Mouse (Mus musculus) layer of hippocampus, postnatal 36 days (tissue): Measurements from ENCODE around the gene Clstn2. TPM values are rescaled to one million over a fixed set of nuclear protein-coding genes. Genes with fewer than 3 reads are reported as not detected.

Experiments used
- DNase-seq, 2 experiments: peaks; one replicate each; pipeline ENCODE4 v3.0.0; 2022
- total RNA-seq, 2 experiments: library from RNA; stranded (reverse); gene quantifications; 2 replicates each; pipeline ENCODE4 v1.2.3; 2021

Gene Clstn2
- total RNA-seq, 2 experiments from 2014 or later: 152 to 154 TPM

DNA sequence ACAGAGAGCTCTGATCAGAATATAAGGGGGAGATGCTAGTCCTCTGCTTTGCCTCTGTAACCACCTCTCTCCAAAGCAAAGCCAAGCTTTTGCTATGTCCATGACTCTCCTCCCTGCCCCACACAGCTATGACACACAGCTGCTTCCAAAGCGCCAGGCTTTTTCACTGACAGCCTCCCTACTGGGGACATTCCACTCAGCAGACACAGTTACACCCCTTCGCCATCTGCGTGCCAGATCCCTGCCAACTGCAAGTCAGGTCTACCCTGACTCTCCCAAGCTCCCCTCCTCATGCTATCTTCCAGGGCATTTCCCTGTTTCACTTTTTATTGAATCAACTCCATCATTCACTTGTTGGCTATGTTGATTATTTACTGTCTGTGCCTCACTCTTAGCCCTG, 259.1 kb downstream of the Clstn2 start:
- DNase-seq: peak; percentile 37 to 49

DNA sequence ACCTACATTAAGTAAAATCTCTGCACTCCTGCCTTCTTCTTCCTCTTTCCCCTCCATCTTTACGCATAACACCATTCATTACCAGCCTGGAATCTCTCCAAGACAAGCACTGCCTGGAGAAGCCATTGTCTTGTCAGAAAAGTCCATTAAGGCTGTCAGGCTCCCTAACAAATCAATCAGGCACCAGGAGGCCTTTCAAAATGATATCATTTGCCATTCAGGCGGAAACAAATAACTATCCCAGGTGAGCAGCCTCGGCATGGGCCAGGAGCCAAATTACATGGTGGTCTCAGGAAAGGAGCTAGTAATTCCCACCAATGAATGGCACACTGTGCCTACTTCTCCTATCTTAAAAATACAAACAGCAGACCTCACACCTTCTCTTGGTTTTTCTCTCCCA, 260.6 kb downstream of the Clstn2 start:
- DNase-seq: no peak

GRCm38 (mm10) chr9:97769331-97769730, 263.6 kb downstream of the Clstn2 start:
- no peak for DNase-seq

DNA sequence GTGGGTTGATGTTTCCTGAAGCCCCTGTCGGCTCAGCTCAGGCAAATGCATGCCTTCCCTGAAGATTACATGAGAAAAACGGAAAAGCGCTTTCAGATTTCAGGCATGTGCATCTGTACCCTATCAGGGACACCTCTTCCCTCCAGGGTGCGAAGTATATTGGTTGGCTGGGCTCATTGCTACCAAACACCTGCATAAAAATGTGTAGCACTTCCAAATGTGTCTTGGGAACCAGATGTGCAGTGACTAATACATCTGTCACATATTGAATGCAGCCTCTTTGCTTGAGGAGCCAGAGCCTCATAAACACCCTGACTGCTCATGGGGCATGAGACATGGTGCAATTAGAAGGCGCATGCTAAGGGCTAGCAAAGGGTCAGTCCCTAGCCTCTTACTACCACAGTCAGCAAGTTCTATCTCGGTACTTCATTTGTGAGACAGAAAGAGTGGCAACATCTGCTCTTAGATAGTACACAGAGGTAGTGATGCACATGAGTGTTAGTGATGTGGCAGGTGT, 267.7 kb downstream of the Clstn2 start:
- no peak for DNase-seq

- no peak for DNase-seq
Measured at GRCm38 (mm10) chr9:97763048-97763447, 269.9 kb downstream of the Clstn2 start.

GRCm38 (mm10) chr9:97755599-97756270, 277.2 kb downstream of the Clstn2 start:
- no peak for DNase-seq

GRCm38 (mm10) chr9:97753715-97754114, 279.3 kb downstream of the Clstn2 start:
- DNase-seq: no peak

- DNase-seq: no peak
Measured at GRCm38 (mm10) chr9:97746574-97746973, 286.4 kb downstream of the Clstn2 start.

GRCm38 (mm10) chr9:97727715-97728486, 305.1 kb downstream of the Clstn2 start:
- no peak for DNase-seq

- no peak for DNase-seq
Measured at GRCm38 (mm10) chr9:97717728-97718127, 315.3 kb downstream of the Clstn2 start.

DNA sequence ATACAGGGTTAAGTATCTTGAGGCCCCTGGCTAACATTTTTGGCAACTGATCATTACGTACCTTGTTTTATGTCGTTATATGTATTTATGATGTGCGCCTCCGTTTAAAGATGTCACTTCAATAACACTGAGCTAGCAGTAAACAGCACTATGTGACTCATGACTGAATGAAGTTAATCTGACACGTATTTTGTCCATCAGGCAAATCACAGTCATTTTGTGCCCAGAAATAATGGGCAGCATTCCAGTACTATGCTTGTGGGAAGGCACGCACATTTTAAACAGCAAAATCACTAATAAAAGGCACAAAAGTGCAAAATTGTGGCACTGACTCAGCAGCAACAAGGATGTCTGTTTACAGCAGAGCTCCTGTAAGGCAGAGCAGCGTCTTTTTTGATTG, 316.0 kb downstream of the Clstn2 start:
- DNase-seq: peak in 1 of 2 experiments; percentile 49

DNA sequence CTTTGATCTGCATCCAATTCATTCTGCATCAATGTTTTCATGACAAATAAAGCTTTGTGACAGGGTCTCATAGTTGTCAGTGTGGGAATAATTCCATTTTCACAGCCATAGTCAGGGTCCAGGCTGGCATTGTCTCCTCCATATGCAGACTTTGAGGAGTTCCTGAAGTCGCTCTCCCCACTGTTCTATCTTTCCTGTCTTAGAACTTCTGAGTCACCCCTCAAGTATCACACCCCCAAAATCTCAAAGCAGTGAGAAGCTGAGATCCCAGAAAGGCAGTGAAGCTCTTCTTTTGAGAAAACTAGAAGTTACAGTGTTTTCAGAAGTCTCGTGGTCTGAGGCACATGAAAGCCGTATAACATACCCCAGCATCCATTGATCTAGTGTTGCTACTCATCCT, 320.1 kb downstream of the Clstn2 start:
- DNase-seq: no peak

DNA sequence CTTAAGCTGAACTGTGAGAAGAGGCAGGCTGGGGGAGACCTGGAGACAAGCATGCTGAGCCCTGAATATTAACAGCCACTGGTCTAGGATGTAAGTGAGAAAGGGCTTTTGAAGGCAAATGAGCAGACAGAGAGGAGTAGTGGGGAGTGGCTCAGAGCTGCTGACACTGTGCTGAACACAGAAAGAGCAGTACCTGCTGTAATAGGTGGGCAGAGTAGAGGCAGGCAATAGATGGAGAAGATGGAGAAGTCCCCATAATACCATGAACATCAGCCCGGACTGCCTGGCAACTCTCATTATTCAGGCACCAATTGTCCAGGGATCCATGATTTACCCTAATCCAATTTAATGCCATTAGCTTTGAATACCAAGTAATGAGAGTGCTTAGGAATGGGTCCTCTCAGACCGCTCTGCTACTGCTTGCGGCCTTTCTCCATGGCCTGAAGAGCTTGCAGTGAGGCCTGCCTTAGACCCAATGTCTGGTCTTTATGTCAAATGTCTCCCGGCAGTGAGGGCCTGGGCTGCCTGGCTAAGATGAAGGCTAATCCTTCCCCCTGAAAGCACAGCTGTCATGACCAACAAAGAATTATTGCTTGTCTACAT, 329.0 kb downstream of the Clstn2 start:
- DNase-seq: no peak

- DNase-seq: no peak
Measured at GRCm38 (mm10) chr9:97702989-97703388, 330.0 kb downstream of the Clstn2 start.

DNA sequence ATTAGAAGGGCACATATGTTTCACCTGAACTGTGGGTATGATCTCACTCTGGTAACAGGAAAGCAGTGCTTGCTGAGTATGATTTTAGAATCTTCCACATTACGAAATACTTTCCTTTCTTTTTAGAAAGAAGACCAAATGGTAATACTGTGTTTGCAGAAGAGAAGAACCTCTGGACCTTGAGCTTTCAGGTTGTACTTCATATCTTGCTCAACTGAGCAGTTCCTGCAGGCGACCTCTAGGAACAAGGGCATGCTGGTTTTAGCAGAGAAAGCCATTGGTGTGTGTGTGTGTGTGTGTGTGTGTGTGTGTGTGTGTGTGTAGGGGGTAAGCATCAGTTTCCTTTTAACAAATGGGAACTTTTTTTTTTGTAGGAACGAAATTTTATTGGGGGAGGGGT, 333.0 kb downstream of the Clstn2 start:
- no peak for DNase-seq

GRCm38 (mm10) chr9:97699020-97699419, 334.0 kb downstream of the Clstn2 start:
- DNase-seq: no peak

DNA sequence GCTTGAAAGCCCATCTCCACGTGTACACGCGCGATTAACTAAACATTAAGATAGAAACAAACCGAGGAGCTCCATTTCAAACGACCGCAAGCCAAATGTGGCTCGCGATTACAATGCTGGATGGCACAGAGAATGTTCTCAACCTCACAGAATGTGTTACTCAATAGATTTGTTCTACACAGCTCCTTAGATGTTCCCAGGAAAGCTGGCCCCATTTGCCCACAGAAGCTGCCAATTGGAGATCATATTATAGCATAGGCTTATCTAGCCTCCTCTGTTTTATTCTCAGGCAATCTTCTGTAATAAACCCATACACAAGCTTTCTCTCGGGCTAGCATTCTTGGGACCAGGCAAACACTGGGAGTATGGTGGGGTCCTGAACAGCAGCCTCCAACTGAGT, 334.9 kb downstream of the Clstn2 start:
- DNase-seq: peak; percentile 38

DNA sequence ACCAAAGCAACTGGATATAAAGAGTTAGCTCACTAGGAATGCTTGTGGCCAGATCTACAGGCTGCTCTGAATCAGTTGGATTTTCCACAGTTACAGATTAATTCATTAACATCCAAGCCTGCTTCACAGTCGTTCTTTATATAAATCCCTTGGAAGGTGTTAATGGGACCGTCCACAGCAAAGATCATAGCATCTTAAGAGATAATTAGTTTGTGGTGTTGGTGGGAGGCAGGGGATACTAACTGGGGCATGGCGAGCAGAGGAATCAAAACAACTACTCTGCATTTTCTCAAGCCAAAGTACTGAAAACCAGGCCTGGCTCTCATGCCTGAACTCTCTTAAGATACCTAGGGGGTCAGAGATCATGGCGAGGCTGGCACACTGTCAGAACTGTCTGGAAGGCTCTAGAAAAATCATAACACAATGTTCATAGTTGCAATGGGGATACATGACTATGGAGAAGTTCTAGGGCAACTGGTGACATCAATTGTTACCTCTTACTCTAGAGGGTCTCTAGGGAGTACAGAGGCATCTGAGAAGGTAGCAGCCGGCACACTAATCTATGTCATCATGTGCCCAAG, 336.2 kb downstream of the Clstn2 start:
- DNase-seq: no peak

- no peak for DNase-seq
Measured at GRCm38 (mm10) chr9:97695278-97695677, 337.7 kb downstream of the Clstn2 start.

GRCm38 (mm10) chr9:97686826-97687425, 346.1 kb downstream of the Clstn2 start:
- DNase-seq: no peak

DNA sequence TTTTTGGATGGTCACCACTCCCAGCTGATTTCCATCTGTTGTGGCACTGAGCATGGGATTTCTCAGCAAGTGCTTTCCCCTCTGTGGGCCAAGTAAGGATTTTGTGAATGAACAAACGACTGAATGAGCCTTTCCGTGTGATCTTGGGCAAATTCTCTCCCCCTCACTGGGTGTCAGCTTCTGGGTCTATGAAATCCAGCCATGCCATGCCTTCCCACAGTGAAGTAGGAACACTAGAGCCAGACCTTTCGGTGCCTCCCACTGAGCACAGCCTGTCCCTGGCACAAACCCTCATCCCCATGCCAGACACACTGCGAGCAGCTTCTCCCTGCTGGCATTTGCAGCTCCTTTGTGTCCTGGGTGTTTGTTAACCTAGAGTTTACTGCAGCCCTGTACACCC, 347.3 kb downstream of the Clstn2 start:
- peak; percentile 64 to 76 for DNase-seq

DNA sequence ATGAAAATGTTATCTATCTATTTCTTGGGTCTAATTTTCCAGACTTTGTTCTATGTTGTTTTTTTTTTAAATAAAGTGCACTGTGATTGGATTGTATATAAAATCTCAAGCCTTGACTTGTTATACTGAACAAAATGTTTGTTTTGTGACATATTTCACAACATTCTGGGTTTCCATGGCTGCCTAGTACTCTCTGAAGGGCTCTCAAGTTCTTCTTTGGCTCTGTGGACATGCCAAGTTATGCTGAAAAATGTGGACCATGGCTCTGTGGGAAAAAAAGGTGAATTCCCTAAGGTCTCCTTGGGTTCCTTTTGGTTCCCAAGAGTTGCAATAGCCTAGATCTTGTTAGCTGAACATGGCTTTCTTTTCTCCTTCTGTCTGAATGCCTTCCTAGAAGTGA, 353.1 kb downstream of the Clstn2 start:
- DNase-seq: no peak

- DNase-seq: no peak
Measured at GRCm38 (mm10) chr9:97679106-97679505, 353.9 kb downstream of the Clstn2 start.
